Mouse (Mus musculus): ENCODE measurements around the gene Ankrd33.

Gene Ankrd33

DNA sequence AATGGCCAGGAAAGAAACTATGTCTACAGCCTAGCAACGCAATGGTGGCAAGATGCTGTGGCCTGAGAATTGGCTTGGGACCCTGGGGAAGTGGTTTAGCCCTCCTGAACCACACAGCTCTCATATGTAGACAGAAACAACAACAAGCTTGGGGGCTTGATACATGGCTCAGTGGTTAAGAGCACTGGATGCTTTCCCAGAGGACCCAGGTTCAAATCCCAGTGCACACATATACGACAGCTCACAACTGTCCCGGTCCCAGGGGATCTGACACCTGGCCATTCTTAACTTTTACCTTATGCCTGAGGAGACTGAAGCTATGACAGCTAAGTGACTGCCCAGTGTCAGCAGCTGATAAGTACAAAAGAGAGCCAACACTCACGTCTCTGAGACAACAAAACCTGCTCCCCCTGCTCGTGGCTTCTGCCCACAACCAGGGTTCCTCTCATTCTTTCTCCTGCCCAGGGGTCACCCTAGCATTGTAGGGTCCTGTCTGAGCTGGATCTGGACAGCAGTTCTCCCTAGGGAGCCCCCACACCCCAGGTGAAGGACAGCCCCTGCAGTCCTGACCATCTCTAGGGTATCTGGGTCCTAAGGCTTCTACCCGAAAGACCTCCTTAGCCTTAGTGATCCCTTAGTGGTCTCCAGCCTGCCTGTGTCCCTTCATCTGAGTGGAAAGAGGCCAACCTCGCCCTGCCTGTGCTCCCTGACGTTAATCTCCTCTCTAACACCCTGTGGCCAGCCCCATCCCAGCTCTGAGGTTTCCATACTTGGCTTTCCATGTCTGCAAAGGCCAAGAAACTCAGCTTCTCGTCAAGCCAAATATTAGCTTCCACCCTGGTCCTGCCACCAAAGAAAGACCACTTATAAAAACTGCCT, 6.1 kb downstream of the Ankrd33 start:
- DNase-seq (ENCODE audit: extremely low read depth, insufficient read length, low spot score) = no peak

DNA sequence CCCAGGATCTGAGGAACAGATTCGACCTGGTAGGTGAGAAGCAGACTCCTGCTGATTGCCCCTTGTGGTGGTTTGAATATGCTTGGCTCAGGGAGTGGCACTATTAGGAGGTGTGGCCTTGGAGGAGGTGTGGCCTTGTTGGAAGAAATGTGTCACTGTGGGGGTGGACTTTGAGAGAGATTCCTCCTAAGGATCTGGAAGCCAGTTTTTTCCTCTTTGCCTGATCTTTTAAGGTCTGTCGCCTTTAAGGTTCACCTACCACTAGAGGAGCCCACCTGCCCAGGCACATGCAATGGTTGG, 6.7 kb downstream of the Ankrd33 start:
- DNase-seq (ENCODE audit: extremely low read depth, insufficient read length, low spot score) = no peak

GRCm38 (mm10) chr15:101123202-101123601, 7.6 kb downstream of the Ankrd33 start:
- DNase-seq (ENCODE audit: extremely low read depth, insufficient read length, low spot score) = no peak

DNA sequence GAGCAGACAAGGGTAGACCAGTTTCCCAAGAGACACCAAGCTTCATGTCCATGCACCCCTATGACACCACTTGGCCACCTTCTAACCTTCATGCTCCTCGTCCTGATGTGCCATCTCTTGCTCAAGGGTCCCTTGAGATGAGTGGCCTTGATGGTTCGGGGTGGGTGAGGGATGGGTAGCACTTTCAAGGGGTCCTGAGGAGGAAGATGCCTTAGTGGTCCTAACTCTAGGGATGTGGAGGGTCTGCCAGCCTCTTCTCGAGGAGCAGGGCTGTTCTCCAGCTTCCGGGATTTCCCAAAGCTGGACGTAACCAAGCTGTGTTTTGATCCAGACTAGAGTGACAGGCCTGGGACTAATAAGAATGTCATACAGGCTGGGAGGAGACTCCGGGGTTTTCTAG, 10.0 kb downstream of the Ankrd33 start:
- no peak for DNase-seq (ENCODE audit: extremely low read depth, insufficient read length, low spot score)

- DNase-seq (ENCODE audit: extremely low read depth, insufficient read length, low spot score) = no peak
Observed at GRCm38 (mm10) chr15:101126876-101127544, 11.5 kb downstream of the Ankrd33 start.

GRCm38 (mm10) chr15:101128181-101129089, 12.9 kb downstream of the Ankrd33 start, which contains the start of gene Acvrl1:
TSS of gene Acvrl1 (plus strand) at chr15:101128522.
- no peak for DNase-seq (ENCODE audit: extremely low read depth, insufficient read length, low spot score)

GRCm38 (mm10) chr15:101129412-101129811, 13.9 kb downstream of the Ankrd33 start:
- DNase-seq (ENCODE audit: extremely low read depth, insufficient read length, low spot score) = no peak

- DNase-seq (ENCODE audit: extremely low read depth, insufficient read length, low spot score) = no peak
Observed at GRCm38 (mm10) chr15:101131498-101131897, 15.9 kb downstream of the Ankrd33 start.

- DNase-seq (ENCODE audit: extremely low read depth, insufficient read length, low spot score) = no peak
Observed at GRCm38 (mm10) chr15:101132041-101132440, 16.5 kb downstream of the Ankrd33 start.

DNA sequence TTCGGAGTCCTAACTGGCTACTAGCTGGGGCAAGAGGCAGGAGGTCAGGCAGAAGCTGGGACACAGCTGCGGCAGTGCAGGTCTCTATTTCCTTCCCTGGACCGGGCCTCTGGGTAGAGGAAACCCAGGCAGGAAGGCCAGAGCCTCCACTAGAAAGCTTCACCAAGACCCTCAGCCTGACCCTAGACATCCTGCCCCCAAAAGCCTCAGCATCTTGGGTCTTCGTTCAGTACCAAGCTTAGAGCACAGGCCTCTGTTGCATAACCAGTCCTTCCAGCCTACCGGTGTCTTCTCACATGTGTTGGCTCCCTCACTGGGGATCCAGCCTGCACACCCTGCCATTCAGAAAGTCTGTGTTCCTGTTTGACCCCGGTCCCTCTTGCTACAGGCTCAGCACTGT, 17.2 kb downstream of the Ankrd33 start:
- no peak for DNase-seq (ENCODE audit: extremely low read depth, insufficient read length, low spot score)

DNA sequence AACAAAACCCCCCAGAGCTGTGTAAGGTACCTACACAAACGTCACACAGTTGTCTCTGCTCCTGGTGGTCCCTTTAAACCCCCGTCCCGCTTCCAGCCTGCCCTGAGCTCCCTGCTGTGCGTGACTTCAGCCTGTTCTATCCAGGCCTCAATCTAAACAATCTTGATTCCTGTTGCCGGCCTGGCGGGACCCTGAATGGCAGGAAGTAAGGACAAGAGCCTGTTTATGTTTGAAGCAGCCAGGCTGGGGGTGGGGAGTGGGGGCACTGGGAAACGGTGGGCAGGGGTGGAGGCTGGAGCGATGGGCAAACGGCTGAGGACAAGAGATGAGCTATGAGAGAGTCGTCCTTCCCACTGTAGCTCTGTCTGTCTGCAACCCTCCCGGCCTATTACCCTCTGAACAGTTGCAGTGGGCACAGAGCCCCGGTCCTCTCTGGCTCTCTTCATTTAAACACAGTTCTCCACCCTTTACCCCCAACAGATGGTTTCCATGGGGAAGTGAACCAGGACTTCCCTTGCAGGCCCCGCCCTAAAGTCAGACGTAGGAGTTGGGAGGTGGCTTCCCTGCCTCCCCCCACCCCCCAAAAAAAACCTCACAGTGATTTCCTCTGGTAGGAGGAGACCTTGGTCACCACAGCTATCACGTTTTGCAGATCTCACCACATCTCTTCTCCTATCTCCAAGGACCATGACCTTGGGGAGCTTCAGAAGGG, 18.6 kb downstream of the Ankrd33 start:
- no peak for DNase-seq (ENCODE audit: extremely low read depth, insufficient read length, low spot score)

GRCm38 (mm10) chr15:101135405-101135804, 19.9 kb downstream of the Ankrd33 start:
- DNase-seq (ENCODE audit: extremely low read depth, insufficient read length, low spot score) = no peak

GRCm38 (mm10) chr15:101137455-101137854, 21.9 kb downstream of the Ankrd33 start:
- no peak for DNase-seq (ENCODE audit: extremely low read depth, insufficient read length, low spot score)

DNA sequence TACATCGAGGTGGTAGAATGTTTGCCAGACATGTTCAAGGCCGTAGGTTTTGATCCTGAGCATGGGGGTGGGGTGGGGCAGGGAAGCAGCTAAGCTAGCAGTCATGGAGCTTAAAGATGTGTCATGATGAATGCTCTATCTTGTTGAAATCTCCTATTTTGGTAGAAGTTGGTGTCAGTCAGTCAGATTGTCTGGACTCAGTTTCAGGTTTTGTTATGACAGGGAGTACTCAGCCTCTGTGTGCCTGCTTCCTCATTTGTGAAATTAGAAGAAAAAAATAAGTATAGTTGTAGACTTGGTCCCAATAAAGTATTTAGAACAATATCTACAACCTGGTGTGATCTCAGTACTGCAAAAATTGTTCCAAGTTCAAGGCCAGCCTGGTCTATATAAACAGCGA, 23.1 kb downstream of the Ankrd33 start:
- no peak for DNase-seq (ENCODE audit: extremely low read depth, insufficient read length, low spot score)

DNA sequence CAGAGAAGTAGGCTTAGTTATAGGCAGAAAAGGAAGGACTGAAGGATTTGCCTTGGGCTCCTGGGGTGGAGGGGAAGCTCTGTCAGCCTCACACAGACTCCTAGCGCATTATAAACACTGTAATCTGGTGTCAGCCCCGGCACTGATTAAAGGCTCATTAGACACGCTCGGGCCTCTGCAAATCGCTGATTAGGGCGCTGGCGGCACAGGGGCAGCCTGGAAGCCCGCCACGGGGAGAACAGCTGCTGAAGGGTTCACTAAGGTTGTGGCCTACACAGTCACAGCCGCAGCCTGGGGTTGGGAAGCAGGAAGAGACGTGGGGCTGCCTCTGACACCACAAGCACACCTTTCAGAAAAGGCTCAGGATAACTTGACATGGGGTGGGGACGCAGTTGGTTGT, 24.3 kb downstream of the Ankrd33 start:
- no peak for DNase-seq (ENCODE audit: extremely low read depth, insufficient read length, low spot score)

DNA sequence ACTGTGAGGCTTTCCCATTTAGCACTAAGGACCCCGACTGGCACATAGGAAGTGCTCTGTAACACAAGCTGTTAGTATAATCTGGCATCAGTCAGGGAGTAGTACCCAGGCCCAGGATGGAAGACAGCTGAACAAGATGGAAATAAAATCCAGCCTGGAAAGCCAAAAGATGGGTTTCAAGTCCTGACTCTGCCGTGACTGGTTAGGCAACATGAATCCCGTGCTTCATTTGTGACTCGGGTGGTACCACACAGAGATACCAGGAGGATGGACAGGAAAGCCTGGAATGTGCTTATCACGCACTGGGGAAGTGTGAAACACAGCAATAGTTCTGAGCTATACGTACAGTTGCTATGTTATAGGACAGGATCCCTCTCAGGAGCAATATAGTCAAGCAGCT, 25.0 kb downstream of the Ankrd33 start:
- DNase-seq (ENCODE audit: extremely low read depth, insufficient read length, low spot score) = no peak

DNA sequence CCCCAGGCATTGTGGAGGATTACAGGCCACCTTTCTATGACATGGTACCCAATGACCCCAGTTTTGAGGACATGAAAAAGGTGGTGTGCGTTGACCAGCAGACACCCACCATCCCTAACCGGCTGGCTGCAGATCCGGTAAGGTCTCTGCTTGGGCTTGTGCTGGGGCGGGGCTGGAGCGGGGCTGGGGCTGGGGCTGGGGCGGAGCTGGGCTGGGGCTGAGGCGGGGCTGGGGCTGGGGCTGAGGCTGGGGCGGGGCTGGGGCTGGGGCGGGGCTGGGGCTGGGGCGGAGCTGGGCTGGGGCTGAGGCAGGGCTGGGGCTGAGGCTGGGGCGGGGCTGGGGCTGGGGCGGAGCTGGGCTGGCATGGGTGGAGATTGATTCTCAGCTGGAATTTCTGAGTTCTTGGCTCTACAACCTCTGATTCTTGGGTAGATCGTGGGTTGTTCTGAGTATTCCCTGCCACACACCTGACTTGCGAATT, 25.5 kb downstream of the Ankrd33 start:
- DNase-seq (ENCODE audit: extremely low read depth, insufficient read length, low spot score) = peak; percentile 49

GRCm38 (mm10) chr15:101142672-101143071, 27.1 kb downstream of the Ankrd33 start:
- DNase-seq (ENCODE audit: extremely low read depth, insufficient read length, low spot score) = no peak

GRCm38 (mm10) chr15:101143494-101143893, 27.9 kb downstream of the Ankrd33 start:
- peak; percentile 52 for DNase-seq (ENCODE audit: extremely low read depth, insufficient read length, low spot score)

GRCm38 (mm10) chr15:101144176-101144575, 28.6 kb downstream of the Ankrd33 start:
- no peak for DNase-seq (ENCODE audit: extremely low read depth, insufficient read length, low spot score)
